Mouse (Mus musculus) limb, embryonic 14.5 days (tissue): Measurements from ENCODE around the gene Olfr855. TPM values are rescaled to one million over a fixed set of nuclear protein-coding genes. Genes with fewer than 3 reads are reported as not detected.

Source experiments
- ATAC-seq: fragments of 200-750 bp; cut with Nextera tagmentation; 2 replicates; pipeline ENCODE4 v1.8.0; 2017; ENCODE audit warnings: low read depth, moderate number of reproducible peaks, moderate TSS enrichment; ENCODE audit not compliant: low FRiP score
- DNase-seq: peaks from one replicate; pipeline ENCODE4 v3.0.0-alpha.2; 2015; ENCODE audit warnings: low spot score
- H3K27ac ChIP-seq: fragments of 300-500 bp; sonication (generic); replicated peaks from 2 replicates; pipeline ENCODE4 v1.5.1; 2014; ENCODE audit warnings: low read depth, mild to moderate bottlenecking, low read length, moderate library complexity, mixed read lengths
- H3K27me3 ChIP-seq: fragments of 300-500 bp; sonication (generic); 2 replicates; pipeline ENCODE4 v1.6.1; 2014; ENCODE audit warnings: low read length, mixed read lengths; ENCODE audit not compliant: control insufficient read depth, insufficient read depth
- H3K36me3 ChIP-seq: fragments of 300-500 bp; sonication (generic); 2 replicates; pipeline ENCODE4 v1.6.1; 2014; ENCODE audit warnings: mild to moderate bottlenecking, low read length, moderate library complexity, mixed read lengths; ENCODE audit not compliant: control insufficient read depth, insufficient read depth
- H3K4me1 ChIP-seq: fragments of 300-500 bp; sonication (generic); 2 replicates; pipeline ENCODE4 v1.6.1; 2014; ENCODE audit warnings: antibody characterized with exemption, low read length, mixed read lengths; ENCODE audit not compliant: control insufficient read depth, insufficient read depth
- H3K4me2 ChIP-seq: fragments of 300-500 bp; sonication (generic); replicated peaks from 2 replicates; pipeline ENCODE4 v1.6.1; 2014; ENCODE audit warnings: low read depth, mild to moderate bottlenecking, low read length, moderate library complexity; ENCODE audit not compliant: severe bottlenecking
- H3K4me3 ChIP-seq: fragments of 300-500 bp; sonication (generic); replicated peaks from 2 replicates; pipeline ENCODE4 v1.5.1; 2014; ENCODE audit warnings: low read length
- H3K9ac ChIP-seq: fragments of 300-500 bp; sonication (generic); 2 replicates; pipeline ENCODE4 v1.6.1; 2014; ENCODE audit warnings: mild to moderate bottlenecking, low read depth, low read length, moderate library complexity; ENCODE audit not compliant: severe bottlenecking
- H3K9me3 ChIP-seq: fragments of 300-500 bp; sonication (generic); 2 replicates; pipeline ENCODE4 v1.6.1; 2016; ENCODE audit warnings: low read length; ENCODE audit not compliant: control insufficient read depth
- POLR2A ChIP-seq: fragments of 200-500 bp; IDR thresholded peaks from 2 replicates; pipeline ENCODE4 v1.8.0; 2012; ENCODE audit warnings: inconsistent platforms, mild to moderate bottlenecking, moderate library complexity, borderline replicate concordance; ENCODE audit not compliant: insufficient read depth, insufficient read length; ENCODE audit errors: extremely low read depth
- polyA plus RNA-seq, 2 experiments: library from polyadenylated mRNA; depleted of rRNA in 1 of 2; stranded (reverse) in 1 of 2; unstranded in 1 of 2; fragments of >200 nt; fragmentation: Nextera tagmentation in 1 of 2; extraction: Ambion mirVana in 1 of 2; gene quantifications; 2 replicates each; pipeline versions ENCODE4 v1.2.1 to v1.2.3; 2012 to 2014

Olfr855 gene
- polyA plus RNA-seq, 2 experiments: not detected

DNA sequence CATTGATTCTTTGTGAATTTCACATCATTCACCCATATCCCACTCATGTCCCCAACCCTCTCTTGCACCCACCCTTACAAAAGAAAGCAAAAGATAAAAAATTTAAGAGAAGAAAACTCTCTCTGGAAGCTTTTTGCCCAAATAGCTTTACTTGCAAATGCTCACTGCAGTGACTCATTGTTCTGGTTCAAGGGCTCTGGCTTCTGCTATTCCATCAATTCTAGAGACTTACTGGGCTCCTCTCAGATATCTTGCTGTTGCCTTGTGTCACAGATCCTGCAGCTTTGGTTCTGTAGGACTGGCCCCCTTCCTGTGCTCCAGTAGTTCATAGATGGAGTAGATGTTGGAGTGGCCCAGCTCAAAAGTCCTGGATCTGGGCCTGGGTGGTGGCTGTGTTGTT, 47.2 kb downstream of the Olfr855 start:
- Histone ChIP-seq H3K4me3 (no peak overlapping the region), H3K9ac (no peak overlapping the region), H3K4me1 (no peaks in the 10 kb centered on the region), H3K27me3 (no peaks in the 10 kb centered on the region), H3K36me3 (peaks cover 18% of the 10 kb centered on the region), H3K9me3 (no peaks in the 10 kb centered on the region), H3K27ac (no peak overlapping the region), H3K4me2 (no peak overlapping the region)
- DNase-seq (no peak), ATAC-seq (no peak)
- TF ChIP-seq POLR2A: no peak

Other genes starting within 250 kb of the Olfr855 start
- gene Olfr845, start 246.2 kb upstream of the Olfr855 start, polyA plus RNA-seq (2012; rRNA removed): not detected in 2 replicates
- not detected in 2 replicates for gene Olfr845, start 246.2 kb upstream of the Olfr855 start, polyA plus RNA-seq (2014; fragmentation: Nextera tagmentation; extraction: Ambion mirVana)
- not detected in 2 replicates for gene Olfr846, start 218.6 kb upstream of the Olfr855 start, polyA plus RNA-seq (2012; rRNA removed)
- not detected in 2 replicates for gene Olfr846, start 218.6 kb upstream of the Olfr855 start, polyA plus RNA-seq (2014; fragmentation: Nextera tagmentation; extraction: Ambion mirVana)
- gene Olfr847, start 203.9 kb upstream of the Olfr855 start, polyA plus RNA-seq (2012; rRNA removed): not detected in 2 replicates
- gene Olfr847, start 203.9 kb upstream of the Olfr855 start, polyA plus RNA-seq (2014; fragmentation: Nextera tagmentation; extraction: Ambion mirVana): not detected in 2 replicates
- gene Olfr849, start 142.4 kb upstream of the Olfr855 start, polyA plus RNA-seq (2012; rRNA removed): not detected in 2 replicates
- gene Olfr849, start 142.4 kb upstream of the Olfr855 start, polyA plus RNA-seq (2014; fragmentation: Nextera tagmentation; extraction: Ambion mirVana): not detected in 2 replicates
- not detected in 2 replicates for gene Olfr850, start 104.4 kb upstream of the Olfr855 start, polyA plus RNA-seq (2012; rRNA removed)
- gene Olfr850, start 104.4 kb upstream of the Olfr855 start, polyA plus RNA-seq (2014; fragmentation: Nextera tagmentation; extraction: Ambion mirVana): not detected in 2 replicates
- not detected in 2 replicates for gene Olfr851, start 89.3 kb upstream of the Olfr855 start, polyA plus RNA-seq (2012; rRNA removed)
- gene Olfr851, start 89.3 kb upstream of the Olfr855 start, polyA plus RNA-seq (2014; fragmentation: Nextera tagmentation; extraction: Ambion mirVana): not detected in 2 replicates
- not detected in 2 replicates for gene Olfr853, start 41.5 kb upstream of the Olfr855 start, polyA plus RNA-seq (2012; rRNA removed)
- gene Olfr853, start 41.5 kb upstream of the Olfr855 start, polyA plus RNA-seq (2014; fragmentation: Nextera tagmentation; extraction: Ambion mirVana): not detected in 2 replicates
- gene Olfr854, start 15.2 kb upstream of the Olfr855 start, polyA plus RNA-seq (2012; rRNA removed): not detected in 2 replicates
- gene Olfr854, start 15.2 kb upstream of the Olfr855 start, polyA plus RNA-seq (2014; fragmentation: Nextera tagmentation; extraction: Ambion mirVana): not detected in 2 replicates
- 17.0 and 19.7 TPM in 2 replicates for gene Zfp317, start 39.5 kb downstream of the Olfr855 start, polyA plus RNA-seq (2012; rRNA removed)
- gene Zfp317, start 39.5 kb downstream of the Olfr855 start, polyA plus RNA-seq (2014; fragmentation: Nextera tagmentation; extraction: Ambion mirVana): 21.5 and 25.6 TPM in 2 replicates
- 0.13 TPM in 1 of 2 replicates, not detected in the other for gene Olfr857, start 126.8 kb downstream of the Olfr855 start, polyA plus RNA-seq (2012; rRNA removed)
- gene Olfr857, start 126.8 kb downstream of the Olfr855 start, polyA plus RNA-seq (2014; fragmentation: Nextera tagmentation; extraction: Ambion mirVana): not detected in 2 replicates
- gene Olfr58, start 197.7 kb downstream of the Olfr855 start, polyA plus RNA-seq (2012; rRNA removed): 0.03 TPM in 1 of 2 replicates, not detected in the other
- not detected in 2 replicates for gene Olfr58, start 197.7 kb downstream of the Olfr855 start, polyA plus RNA-seq (2014; fragmentation: Nextera tagmentation; extraction: Ambion mirVana)
- gene Olfr859, start 222.3 kb downstream of the Olfr855 start, polyA plus RNA-seq (2012; rRNA removed): not detected in 2 replicates
- gene Olfr859, start 222.3 kb downstream of the Olfr855 start, polyA plus RNA-seq (2014; fragmentation: Nextera tagmentation; extraction: Ambion mirVana): not detected in 2 replicates